Mouse (Mus musculus) CD4-positive, CD25-positive, alpha-beta regulatory T cell, adult 4 months (primary cell): Measurements from ENCODE around the gene Musk. TPM values are rescaled to one million over a fixed set of nuclear protein-coding genes. Genes with fewer than 3 reads are reported as not detected.
"Not testable (repeated sequence)": the region's sequence is repeated elsewhere in the genome, so short reads cannot be mapped to it uniquely, and the experiment has no call there.

Experiments
- ATAC-seq: one replicate; pipeline ENCODE4 v1.8.0; 2017
- polyA plus RNA-seq, 2 experiments: library from polyadenylated mRNA; unstranded; fragments of 100-300 nt; shearing (Covaris generic); gene quantifications; one replicate each; pipeline ENCODE4 v1.2.1; 2017

Gene Musk
- polyA plus RNA-seq, result not detected

DNA sequence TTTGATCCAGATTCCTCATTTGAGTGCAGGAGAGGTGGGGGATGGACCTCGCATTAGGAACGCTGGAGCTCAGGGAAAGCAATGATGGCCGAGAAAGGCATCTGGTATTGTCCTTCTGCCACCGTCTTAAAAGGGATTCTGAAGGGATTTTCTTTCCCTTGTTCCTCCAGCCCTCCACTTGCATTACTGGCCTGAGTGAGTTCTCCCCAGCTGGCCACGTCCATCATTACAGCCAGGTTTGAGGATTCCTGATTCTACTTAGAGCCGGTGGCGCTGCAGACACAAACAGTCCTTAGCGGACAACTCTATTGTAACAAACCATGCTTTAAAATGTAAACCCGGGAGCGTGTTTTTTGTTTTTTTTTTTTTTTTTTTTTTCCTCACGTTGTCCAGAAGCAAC lies at the start of gene Musk:
Musk (plus strand) TSS at position 274 of the 400 bp plus-strand sequence.
- ATAC-seq, result no peak

DNA sequence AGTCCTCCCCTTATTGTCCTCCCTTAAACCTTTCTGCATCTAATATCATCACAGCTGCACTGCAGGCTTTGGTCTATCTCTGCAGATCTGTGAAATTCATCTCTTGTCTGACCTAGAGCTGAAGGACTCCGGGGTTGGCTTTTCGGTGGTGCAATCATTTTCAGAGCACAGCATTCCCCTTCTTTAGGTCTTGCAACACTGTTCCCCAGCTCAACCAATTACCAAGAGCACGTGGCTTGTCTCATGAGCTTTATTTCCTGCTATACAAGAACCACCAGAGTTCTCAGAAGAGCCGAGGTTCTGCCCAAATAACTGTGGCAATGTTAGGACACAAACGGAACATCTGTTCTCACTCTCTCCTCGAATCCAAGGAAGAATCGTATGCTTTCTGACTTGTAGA lies 45.3 kb upstream of the Musk start:
- ATAC-seq, result no peak

DNA sequence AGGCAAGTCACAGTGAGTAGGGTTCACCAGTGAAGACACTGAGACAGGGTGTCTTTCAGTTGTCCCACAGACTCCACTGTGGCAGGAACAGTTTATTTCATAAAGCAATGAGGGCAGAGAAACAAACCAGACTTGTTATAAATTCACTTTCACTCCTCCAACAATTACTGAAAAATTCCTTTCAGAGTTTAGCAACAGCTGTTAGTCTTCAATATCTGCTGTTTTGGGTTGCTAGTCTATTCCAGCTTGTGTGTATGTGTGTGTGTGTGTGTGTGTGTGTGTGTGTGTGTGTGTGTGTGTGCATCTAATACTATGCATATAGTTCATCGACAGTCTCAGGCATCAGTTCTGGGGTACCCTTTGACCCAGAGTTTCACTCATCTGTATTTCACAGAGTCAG lies 40.2 kb upstream of the Musk start:
- no peak for ATAC-seq

DNA sequence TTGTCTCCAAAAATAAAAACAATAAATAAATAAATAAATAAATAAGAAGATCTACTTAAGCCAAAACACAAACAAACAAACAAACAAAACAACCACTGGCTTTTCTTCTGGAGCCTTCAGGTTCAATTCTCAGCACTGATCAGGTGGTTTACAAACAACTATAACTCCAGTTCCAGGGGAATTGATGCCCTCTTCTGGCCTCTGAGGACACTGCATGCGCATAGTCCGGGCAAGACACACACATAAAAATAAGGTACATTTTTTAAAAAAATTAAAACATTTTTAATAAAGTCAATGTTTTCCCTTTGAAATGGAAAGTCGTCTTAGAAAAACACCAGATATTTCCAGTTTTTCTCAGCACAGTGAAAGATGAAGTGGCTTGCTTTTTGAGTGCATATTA lies 33.4 kb upstream of the Musk start:
- no peak for ATAC-seq

DNA sequence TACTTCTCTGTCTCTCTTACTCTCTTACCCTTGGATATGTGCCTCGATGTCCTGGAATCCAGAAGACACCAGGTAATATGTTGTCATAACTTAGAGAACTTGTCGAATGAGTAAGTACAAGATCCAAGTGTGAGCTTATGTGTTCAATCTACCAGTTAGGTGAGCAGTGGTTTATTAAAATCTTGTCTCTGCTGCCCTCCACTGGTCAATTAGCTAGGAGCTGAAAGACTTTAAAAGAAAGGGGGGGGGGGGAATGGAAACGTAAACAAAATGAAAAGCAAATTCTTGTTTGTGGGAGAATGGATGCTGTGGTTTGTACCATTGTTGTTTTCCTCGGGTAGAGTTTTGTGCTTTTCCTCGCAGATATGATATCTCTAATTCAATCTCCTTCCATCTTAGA lies 32.4 kb upstream of the Musk start:
- ATAC-seq, result no peak

DNA sequence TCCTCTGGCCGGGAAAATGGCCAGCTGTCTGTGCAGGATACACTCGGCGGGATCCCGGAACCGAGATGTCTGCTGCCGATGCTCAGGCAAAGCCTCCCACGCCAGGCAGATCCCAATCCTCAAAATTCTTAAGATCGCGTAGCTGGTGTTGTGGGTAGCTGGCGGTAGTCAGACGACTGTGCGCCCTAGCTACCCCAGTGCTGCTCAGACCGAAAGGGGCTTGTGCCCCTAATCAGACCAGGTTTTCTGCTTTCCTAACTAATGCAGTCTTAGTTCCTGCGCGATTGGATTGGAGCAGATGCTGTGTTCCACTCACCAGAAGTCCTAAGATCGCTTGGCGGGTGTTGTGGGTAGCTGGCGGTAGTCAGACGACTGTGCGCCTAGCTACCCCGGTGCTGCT lies 25.0 kb upstream of the Musk start:
- ATAC-seq, result not testable (repeated sequence)

DNA sequence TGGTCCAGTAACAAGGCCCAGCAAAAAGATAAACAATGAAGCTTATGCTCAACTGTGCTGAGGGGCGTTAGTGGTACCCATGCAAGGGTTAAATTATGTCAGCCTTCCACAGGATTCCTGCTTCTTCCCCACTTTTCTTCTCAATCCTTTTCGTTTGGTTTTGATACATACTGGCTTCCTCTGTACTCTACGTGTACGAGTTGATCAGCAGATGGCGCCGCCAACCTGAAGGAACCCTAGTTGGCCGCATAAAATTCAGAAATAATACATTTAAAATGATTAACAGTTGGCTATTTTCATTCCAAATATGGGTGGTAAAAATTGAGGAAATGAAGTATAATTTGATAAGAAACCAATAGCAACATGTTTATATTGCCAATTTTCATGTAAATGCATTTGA lies 19.5 kb upstream of the Musk start:
- ATAC-seq, result no peak

DNA sequence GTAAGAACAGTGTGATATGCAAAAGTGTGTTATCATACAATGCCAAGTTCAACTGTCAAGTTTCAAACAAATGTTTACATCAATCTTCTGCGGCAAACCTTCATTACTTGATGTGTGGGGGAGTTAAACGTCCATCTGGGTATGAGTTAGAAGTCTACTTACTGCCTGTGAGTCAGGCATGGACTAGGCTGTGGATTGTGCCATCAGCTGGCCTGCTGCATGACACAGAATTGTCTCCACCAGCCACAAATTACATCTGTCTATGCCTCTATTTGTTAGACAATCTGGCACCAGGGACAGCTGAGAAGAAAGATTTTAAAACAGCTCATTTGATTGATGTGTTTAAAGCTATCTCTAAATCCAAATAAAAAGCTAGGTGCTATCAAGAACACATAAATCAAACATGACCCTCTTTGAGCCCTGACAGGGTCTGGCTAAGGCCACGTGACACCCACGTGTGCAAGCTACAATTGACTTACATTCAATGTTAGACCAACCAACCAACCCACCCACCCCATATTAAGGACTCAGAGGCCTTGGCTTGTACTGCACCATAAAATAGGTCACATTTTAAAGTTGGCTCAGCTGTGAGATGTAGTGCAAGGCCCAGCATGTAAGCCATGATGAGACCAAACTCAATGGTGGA lies 16.7 kb upstream of the Musk start:
- no peak for ATAC-seq

DNA sequence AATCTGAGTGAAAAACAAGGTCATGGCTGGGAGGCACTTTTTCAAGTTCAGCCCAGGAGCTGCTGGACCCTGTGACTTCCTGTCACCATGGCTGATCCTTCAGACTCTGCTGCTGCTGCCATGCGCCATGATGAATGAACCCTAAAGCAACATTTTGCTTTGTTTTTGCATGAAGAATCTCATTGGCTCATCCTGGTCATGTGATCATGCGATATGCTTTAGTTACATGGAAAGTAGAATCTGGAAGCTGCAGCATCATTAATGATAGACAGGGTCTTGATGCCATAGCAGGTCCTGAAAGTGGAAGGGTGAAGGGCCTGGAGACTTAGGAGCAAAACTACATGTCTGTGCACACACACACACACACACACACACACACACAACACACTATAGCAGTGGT lies 15.8 kb upstream of the Musk start:
- no peak for ATAC-seq

DNA sequence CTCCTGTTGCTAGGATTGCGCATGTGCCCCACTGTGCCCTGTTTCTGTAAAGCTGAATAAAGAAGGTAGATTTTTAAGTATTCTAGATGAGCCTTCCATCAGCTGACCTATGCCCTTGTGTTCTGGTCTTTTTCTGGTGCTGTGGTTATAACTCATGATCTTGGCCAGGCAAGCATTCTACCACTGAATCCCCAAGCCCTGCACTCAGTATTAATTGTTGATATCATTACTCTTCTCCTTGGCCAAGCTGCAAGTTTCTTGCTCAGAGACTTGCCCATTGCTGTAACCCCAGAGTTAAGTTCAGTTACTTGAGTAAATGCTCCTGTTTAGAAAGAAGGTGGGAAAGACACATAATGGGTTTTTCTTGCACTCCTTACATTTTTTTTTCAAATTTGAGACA lies 14.8 kb upstream of the Musk start:
- ATAC-seq, result no peak

DNA sequence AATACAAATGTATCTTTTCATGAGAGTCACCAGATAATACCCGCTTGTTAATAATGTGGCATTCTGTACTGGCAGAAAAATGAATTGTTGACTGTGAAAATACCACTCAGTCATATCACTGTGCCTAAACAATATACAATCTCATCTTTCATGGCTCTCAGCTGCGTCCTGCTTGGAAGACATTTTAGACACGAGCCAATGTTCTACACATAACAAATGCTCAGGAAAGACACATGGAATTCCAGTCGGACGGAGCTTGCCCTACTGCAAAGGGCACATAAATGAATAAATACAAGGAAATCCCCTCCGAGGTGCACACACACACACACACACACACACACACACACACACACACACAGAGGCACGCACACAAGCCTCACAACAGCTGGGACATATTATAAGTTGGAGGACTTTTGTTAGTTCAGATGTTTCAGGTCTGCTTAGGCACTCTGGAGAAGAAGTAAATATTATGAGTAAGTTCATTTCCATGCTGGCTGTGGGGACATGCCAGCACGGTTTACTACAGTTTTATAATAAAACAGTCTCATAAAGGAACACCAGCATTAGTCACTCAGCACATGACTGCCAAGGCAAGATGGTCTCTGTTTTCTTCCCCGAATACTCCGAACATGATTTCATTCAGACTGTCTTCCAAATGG lies 14.1 kb upstream of the Musk start:
- ATAC-seq, result no peak

DNA sequence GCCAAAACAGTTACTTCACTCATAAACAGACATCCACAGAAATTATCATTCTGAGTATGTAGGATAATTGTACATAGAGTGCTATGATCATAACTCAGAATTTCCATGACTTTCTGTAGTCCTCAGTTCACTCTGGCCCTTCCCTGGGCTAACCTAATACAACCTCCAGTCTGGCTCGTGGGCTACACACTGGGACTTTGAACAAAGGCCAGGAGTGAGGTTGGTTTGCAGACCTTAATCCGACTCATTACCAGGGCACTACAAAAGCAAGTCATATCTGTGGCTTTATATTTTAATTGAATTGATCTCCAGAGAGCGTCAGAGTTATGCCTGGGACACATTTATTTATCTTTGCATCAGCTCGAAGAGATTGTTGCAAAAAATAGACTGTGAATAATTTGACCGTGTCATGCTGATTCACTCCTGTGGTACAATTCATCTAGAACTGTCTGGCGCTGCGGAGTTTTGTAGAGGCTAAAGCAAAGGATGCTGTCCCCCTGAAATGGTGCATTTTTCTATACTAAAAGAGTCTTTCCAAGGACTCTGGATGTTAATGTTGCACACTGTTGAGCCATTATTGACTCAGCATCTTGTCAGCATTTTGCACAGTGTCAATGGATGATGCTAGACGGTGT lies 10.4 kb upstream of the Musk start:
- ATAC-seq, result no peak

DNA sequence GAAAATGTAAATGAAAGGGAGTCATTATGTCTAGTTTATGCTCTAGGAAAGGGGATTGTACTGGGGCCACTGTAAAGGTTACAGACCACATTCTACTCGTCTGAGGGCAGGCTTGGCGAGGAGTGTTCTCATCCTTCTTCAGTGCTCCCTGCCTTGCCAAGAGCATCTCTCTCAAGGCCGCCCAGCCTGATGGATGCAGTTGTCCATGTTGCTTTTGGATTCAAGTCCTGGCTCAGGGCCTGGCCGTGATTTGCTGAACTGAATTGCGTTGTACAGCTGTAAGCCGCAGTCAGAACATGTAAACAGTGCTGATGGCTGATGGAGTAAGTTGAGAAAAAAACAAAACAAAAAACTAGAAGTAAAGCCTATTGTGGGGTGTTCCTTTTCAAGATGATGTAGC lies 7.4 kb upstream of the Musk start:
- ATAC-seq, result no peak

DNA sequence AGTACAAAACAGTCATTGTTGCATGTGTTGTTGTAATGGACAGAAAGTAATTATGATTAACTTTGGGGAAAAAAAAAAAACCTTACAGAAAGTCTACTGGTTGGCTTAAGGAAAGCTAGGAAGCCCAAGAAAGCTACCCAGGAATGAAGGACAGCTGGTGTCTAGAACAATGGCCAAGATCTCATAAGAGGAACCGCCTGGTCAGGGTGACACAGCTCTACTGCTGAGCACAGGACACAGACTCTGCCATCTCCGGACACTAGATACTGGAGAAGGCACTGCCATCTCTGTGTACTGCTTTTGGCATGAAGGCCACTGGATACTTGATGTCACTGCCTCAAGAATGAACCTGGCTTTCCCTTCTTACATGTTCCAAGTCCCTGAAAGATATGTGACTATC lies 5.6 kb upstream of the Musk start:
- no peak for ATAC-seq

DNA sequence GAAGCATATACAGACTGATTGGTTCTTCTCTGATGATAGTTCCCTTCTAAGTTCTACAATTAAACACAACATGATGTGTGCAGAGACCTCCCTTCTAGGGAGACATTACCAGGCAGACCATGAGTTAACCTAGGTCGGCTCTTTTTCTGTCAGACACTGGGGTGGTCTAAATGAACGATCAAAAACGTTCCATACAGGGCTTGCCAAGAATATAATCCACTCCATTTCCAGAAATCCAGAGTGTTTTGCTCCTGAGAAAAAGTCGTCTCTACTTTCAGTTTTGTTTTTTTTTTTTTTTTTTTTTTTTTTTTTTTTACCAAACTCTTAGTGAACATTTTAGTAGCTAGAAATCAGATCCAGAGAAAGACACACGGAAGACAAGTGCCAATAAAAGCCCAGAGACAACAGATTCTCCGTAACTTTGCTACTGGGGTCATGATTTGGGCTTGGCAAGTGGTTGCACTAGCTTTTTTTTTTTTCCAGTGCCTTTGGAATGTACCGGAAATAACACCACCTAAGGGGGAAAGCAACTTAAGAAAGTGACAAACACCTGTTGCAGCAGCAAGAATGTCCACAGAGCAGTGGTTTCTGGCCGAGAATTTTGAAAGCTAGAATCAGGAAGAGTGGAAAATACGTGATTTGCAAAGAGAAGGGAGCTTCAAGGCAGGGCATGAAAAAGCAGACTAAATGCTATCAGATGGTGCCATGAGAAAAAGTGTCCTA lies 769 bp downstream of the Musk start:
- no peak for ATAC-seq

DNA sequence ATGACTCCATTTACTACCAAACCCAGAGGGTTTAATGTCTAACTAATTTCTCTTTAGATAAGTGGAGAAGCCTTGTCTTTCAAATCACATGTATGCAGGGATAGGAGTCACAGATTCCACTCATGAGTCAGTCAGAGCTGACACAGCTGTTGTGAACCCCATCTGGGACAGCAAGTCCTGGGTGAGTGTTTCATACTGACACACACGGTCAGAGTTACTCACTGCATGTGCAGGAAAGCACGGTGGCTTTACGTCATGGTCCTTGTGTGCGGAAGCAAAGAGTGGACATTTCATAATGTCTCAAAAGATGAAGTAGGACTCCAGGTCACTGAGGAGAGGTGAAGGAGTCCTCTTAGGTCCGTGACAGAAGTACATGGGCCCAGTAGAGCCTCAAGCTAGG lies 3.0 kb downstream of the Musk start:
- ATAC-seq, result no peak

DNA sequence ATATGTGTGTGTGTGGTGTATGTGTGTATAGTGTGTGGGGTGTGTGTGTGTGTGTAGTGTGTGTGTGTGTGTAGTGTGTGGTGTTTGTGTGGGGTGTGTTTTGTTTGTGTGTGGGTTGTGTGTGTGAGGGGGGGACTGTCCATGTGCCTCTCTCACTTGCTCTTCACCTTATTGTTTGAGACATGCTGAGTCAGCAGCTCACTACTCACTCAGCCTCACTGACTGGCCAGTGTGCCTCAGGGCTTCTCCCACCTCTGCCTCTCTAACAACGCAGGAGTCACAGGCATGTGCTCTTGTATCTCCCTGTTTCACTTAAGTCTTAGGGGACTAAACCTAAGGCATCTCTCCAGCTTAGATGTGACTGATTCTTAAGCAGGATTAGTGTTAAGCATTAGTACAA lies 6.1 kb downstream of the Musk start:
- ATAC-seq, result no peak

DNA sequence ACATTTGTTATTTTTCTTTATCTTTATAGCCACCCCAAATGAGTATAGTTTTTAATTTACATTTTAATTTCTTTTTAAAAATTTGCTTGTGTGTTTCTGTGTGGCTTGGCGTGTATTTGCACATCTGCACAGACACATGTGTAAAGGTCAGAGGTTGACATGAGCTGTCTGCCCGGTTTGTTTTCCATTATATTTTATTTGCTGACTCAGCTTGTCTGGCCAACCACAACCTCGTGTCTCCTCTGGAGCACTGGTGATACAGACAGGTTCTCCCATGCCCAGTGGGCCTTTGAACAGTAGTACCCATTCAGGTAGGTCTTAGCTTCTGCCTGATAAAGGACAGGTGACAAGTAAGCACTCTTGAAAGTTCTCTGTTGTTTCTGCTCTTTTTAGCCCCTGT lies 7.3 kb downstream of the Musk start:
- no peak for ATAC-seq

DNA sequence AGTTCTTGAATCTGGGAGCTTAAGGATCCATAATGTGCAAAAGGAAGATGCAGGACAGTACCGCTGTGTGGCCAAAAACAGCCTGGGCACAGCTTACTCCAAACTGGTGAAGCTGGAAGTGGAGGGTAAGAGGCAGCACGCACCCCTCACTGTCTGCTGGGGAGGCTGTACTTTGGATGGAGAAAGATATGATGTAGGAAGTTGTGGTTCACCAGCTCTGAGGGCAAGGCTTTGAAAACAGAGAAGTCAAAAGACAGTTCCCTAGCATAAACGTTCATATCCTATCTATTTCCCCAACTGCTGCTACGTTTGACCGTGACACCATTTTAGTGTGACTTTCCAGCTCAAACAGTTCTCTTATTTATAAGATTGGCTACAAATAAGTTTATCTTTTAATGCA lies 18.1 kb downstream of the Musk start:
- ATAC-seq, result no peak

DNA sequence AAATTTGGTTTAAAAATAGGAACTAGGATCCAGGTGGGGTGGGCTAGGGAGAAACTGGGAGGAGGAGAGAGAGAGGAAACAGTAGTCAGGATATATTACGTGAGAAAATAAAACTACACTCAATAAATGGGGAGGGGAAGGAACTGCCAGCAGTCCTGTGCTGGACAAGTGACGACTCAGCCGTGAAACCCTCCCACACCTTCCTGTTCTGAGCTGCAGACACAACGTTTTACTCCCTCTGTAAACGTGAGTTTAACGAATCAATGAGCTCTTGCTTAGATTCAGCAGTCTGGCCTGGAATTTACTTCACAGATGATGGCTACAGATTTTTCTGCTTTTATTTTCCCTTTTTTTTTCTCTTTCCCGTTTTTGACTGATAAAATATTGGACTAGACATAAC lies 18.8 kb downstream of the Musk start:
- no peak for ATAC-seq

DNA sequence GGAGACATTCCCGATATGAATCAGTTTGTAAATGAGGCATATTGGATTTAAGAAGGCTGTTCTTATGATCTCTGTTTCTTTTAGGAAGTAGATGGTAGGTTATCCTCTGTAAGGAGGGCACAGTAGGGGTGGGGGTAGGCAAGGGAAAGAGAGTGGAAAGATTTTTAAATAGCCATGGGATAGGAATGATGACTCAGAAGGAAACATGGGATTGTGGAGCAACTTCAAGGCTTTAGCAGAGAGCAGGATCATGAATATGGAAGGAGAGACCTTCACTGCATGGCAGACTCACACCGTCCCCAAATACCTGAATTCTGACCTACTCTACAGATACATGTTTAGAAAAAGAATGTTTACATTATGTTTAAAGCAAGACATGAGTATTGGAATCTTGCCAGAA lies 21.7 kb downstream of the Musk start:
- no peak for ATAC-seq

DNA sequence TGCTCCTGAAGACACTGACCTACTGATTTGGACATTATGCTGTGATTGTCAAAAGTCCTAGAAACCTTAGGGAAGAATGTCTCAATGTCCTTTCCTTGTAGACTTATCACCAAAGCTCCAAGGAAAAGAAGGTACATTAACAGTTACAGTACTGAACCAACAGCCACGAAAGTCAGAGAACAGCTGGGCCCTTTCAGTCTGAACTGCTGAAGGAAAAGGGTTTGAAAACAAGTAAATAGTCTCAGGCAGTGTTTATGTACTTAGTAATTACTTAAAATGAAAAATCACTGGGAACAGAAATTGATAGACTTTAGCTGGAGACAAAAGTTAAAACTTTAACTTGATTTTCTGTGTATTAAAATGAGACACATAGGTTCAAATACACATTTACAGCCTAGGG lies 27.6 kb downstream of the Musk start:
- no peak for ATAC-seq

DNA sequence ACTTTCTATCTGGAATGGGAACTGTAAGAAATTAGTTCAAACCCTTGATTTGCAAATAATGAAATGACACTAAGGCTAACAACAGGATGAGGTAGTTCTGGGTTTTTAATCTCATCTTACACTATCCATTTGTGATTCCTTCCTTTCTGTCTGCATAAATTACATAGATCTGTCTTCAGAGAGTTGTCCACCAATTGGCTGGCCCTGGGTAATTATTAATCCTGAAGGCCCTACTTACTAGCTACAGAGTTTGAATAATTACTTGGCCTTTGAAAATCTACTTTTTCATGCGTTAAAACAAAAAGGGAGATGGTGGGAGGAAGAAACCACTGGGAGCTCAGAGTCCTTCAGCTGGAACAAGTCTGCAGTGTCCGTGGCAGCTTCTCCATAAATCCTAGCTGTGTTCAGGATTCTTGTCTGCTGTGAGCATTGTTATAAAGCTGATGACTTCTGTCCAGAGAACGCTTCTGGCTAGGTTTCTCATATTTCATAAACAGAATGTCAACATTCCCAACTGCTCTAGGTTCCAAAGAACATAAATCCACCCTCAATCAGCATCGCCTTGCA lies 29.3 kb downstream of the Musk start:
- ATAC-seq, result no peak
